Mouse (Mus musculus) ovary, postnatal 14 days (tissue): ENCODE data around the gene Ankrd35.
"Not testable (repeated sequence)": the region's sequence is repeated elsewhere in the genome, so short reads cannot be mapped to it uniquely, and the experiment has no call there.

Source experiments
- DNase-seq: peaks from one replicate; pipeline ENCODE4 v3.0.0; 2022; ENCODE audit warnings: low spot score

The Ankrd35 gene

DNA sequence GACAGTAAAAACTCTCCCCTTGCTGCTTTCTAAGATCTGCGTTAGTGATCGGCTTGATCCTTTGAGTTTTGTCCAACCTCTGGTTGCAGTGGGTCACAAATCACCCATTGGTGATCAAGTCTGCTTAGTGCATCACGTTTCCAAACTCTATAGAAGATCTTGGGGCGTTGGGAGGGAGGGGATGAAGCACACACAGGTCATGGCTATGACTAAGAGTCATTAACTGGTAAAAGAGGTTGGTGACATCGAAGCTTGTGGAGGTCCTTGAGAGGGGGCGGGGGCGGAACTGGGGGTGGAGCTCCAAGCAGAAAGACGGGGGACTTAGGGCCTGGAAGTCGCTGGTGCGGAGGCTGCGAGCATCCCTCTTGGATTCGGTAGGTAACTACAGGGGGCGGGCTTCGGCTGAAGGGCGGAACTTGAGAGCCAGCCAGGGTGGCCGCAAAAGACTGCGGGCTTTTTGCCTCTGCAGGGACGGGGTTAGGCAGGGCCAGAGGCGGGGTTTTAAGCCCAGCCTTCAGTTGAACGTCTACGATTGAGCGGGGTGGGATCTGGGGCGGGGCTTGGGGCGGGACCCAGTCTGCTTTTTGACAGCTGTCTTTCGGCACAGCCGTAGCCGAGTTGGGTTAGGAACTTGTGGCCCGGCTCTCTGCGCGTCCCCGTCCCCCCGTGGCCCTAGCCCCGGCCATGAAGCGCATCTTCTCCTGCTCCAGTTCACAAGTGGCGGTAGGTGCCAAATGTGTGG is at the start of gene Ankrd35:
TSS of gene Ankrd35 (plus strand) at position 405 of the 742 bp plus-strand sequence.
- DNase-seq, result peak; percentile 72

DNA sequence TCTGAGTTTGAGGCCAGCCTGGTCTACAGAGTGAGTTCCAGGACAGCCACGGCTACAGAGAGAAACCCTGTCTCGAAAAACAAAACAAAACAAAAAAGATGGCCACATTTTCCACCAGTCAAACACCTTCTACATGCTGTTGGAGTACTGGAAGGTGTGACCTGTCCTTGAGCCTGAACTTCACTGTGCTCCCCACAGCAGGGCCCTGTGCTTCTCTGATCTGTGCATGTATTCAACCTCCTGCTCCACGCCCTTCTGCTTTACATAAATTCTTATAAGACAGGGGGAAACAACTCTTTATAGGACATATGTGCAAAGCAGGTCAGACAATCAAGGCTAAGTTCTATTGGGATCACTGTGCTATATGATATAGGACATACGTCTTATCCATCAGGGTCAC is 46.7 kb upstream of the Ankrd35 start:
- DNase-seq, result no peak

DNA sequence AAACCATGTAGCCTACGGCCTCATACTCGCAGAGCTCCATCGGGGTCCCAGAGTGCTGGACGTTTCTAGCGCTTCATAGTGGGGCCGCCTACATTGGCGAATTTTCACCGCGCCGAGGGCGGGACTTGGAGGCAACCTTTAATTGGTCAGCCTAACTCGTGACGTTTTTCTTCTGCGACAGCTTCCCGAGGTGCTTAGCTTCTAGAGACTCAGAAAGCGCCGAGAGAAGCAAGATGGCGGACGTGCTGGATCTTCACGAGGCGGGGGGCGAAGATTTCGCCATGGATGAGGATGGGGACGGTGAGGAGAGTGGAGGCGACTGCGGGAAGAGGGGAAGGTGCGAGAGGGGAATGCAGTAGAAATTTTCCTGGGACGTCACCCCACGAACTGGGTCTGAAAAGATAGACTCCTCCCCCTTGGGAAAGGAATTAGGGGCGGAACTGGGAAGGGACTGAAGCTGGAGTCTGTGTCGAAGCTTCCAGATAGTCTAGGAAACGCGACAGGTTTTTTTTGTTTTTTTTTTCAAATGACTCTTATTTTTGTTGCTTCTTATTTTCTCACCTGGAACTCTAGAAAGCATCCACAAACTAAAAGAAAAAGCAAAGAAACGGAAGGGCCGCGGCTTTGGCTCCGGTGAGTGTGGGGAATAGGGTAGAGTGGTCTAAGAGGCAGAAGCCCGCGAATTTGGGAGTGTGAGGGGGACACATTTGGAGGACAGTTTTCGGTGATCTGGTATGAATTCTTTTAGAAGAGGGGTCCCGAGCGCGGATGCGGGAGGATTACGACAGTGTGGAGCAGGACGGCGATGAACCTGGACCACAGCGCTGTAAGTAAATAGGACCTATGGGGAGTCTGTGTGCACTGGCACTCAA is 40.0 kb upstream of the Ankrd35 start, which contains the start of gene Rbm8a:
TSS of gene Rbm8a (plus strand) at position 205 of the 872 bp plus-strand sequence.
- peak; percentile 97 for DNase-seq

DNA sequence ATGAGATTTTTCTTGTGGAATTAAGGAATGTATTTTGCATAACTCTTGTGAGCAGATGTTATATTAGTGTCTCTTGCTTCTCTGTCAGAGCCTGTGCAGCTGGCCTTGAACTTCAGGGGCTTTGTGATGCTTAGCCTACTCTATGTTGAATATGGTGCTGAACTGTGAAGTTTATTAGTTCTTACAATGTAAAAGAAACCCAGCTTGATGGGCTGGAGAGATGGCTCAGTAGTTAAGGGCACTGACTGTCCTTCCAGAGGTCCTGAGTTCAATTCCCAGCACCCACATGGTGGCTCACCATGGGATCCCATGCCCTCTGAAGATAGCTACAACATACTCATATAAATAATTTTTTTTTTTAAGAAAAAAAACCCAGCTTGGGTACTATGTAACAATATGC is 37.9 kb upstream of the Ankrd35 start:
- no peak for DNase-seq

DNA sequence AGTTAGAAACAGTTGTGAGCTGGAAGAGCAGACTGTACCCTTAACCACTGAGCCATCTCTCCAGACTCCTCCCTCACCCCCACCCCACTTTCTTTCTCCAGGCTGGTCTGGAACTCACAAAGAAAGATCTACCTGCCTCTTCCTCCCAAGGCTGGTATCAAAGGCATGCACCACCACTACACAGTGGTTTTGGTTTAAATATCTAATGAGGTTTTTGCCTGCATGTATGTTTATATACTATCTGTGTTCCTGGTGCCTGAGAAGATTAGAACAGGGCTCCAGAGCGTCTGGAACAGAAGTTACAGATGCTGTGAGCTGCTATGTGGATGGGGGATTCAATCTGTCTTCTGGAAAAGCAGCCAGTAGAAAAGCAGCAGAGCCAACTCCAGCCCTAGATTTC is 35.9 kb upstream of the Ankrd35 start:
- DNase-seq, result no peak

DNA sequence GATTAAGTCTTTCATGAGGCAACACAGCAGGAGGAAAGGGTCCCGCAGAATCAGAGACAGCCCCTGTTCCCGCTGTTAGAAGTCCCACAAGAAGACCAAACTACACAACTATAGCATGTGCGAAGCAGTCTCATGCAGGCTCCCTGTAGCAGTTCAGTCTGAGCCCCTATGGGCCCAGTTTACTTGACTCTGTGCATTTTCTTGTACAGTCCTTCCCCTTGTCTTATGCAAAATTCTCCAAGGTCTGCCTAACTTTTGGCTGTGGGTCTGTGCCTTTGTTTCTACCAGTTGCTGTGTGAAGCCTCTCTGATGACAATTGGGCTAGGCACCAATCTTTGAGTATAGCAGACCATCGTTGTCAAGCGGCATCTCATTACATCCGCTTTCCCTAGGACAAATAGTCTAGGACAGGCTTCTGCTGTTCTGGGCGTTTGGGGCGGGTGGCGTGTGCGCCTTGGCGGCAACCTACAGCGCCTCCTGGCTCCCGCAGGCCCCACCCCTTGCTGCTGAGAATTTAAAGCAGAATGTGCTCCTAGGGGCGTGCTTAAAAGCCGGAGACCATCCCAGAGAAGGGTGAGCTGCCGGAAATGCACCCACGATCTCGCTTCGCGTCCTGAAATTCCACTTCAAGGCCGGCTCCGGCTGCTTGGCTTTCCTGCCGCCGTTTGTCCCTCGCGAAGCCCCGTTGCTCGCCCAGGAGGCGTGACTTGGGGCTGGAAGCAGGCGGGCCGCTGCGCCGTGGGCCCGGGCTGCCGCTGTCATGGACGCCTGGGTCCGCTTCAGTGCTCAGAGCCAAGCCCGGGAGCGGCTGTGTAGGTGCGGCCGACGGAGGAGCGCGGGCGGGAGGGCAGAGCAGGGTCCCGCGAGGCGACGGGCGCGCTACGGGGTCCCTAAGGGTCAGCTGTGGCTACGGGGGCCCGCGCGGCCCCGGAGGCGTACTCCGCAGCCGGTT is 34.7 kb upstream of the Ankrd35 start, which contains the start of the genes Pex11b and Gm42957:
TSS of gene Pex11b (plus strand) at position 449 of the 952 bp plus-strand sequence.
TSS of gene Gm42957 (plus strand) at position 547 of the 952 bp plus-strand sequence.
- DNase-seq, result peak; percentile 83

DNA sequence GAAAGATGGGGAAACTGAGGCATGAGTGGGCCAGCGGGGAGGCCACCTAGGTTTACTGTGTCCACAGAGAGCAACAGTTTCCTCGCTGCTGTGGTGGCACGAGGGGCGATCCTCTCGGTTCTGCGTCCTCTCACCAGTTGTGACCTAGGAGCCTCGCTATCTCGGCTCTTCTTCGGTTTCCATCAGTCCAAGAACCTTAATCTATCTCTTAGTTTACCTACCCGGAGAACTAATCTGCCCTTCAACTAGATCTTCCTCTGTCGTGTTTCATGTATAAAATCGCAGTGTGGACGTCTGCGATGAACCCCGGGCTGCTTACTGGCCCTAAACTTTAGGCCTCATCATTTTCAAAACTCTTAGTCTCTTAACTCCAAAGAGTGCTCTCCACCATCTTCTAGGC is 34.0 kb upstream of the Ankrd35 start:
- no peak for DNase-seq

DNA sequence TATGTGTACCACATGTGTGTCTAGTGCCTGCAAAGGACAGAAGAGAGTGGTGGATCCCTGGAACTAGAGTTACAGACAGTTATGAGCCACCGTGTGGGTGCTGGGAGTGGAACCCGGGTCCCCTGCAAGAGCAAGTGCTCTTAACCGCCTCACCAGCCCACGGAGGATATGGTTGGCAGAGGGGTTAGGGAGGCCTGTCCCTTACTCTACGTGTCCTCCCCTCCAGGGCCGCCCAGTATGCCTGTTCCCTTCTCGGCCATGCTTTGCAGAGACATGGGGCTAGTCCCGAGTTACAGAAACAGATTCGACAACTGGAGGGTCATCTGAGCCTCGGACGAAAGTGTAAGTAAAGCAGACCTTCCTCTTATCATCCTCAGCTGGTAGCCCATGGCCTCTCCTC is 33.5 kb upstream of the Ankrd35 start:
- DNase-seq, result no peak

DNA sequence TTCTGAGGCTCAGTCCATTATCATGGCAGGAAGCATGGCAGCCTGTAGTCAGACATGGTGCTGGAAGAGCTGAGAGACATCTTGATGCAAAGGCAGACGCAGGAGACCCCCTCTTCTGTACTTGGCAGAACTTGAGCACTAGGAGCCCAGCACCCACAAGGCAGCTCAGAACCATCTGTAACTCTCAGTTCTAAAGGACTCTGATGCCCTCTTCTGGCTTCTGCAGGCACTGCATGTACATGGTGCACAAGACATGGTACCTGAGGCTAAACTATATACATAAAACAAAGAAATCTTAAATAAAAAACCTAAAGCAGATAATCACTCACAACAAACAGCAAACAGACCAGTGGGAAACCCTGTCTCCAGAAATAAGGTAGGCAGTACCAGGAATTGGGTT is 30.7 kb upstream of the Ankrd35 start:
- peak; percentile 50 for DNase-seq

DNA sequence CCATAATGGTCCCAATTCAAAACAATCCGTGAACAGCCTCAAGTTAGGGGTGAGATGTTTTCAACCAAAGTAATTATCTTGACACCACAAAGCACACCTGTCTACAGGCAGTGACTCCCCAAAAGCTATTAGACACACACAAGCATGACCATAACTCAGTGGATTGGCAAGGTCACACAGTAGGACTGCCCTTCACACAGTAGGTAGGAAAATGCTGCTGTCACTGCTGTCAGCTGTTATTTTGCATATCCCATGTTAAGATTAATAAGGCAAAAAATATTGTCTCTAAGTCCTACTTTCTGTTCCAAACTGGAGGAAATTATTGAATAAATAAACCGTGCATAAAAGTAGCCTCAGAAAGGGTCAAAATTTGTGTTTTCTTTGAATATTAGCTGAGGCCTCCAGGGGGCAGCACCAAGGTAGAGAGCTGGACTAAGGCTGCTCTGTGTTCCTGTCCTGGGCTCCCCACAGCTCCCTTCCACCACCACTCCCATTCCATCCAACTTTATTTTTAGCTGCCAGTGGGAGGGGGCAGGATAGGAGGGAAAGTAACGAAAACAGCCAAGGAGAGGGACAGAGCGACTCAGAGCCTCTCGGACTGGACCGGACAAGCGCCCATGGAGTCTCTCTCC is 24.8 kb upstream of the Ankrd35 start, which contains the start of gene Itga10:
TSS of gene Itga10 (plus strand) at position 567 of the 632 bp plus-strand sequence.
- DNase-seq, result no peak

DNA sequence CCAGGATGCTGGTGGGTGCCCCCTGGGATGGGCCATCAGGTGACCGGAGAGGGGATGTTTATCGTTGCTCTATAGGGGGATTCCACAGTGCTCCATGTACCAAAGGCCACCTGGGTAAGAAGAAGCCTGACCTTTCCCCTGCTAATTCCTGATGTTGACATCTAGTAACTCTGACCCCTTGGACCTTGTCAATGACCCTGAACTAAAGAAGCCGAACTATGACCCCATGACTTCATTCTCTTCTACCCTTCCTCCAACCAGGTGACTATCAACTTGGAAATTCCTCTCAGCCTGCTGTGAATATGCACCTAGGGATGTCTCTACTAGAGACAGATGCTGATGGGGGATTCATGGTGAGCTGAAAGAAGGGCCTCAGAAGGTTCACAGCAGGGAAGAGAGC is 22.6 kb upstream of the Ankrd35 start:
- DNase-seq, result no peak

DNA sequence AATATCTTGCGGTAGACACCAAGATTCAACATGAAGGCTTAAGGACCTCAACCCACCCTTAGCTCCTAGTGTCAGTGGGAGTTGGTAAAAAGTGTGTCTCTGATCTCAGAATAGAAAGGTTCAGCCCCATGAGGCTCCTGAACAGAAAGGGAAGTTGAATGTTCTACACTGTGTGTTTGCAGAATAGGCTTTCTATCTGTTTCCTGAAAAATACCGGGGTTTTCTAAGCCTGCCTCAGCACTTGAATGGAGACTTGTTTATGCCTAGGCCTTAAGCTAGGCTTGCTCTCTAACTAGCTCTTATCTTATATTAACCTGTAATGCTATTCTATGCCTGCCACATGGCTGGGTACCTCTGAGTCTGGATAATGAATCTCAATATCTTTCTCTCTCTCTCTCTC is 9.0 kb upstream of the Ankrd35 start:
- no peak for DNase-seq

DNA sequence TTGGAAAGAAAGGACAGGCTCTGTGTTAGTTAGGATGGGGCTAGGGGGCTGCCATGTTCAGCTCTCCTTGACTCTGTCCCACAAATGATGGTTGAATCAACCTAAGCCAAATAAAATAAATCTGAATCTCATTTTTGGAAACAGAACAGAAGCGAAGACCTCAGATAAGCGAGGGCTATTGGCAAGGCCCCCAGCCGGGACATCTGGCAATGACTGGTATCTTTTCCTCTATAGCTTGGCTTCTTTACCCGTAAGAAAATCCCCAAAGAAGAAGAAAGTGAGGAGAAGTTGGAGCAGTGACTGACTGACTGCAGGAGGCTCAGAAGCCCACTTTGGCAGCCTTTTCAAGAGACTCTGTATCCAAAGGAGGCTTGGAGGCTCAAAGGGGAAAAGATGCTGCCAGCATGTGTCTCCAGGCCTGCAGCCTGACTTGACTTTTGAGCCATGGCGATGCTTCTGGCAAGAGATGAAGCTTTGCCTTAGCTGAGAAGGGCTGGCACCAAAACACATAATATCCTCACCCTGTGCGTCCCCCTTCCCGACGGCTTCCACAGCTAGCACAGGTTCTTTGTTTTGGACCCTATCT is 7.1 kb upstream of the Ankrd35 start:
- no peak for DNase-seq

DNA sequence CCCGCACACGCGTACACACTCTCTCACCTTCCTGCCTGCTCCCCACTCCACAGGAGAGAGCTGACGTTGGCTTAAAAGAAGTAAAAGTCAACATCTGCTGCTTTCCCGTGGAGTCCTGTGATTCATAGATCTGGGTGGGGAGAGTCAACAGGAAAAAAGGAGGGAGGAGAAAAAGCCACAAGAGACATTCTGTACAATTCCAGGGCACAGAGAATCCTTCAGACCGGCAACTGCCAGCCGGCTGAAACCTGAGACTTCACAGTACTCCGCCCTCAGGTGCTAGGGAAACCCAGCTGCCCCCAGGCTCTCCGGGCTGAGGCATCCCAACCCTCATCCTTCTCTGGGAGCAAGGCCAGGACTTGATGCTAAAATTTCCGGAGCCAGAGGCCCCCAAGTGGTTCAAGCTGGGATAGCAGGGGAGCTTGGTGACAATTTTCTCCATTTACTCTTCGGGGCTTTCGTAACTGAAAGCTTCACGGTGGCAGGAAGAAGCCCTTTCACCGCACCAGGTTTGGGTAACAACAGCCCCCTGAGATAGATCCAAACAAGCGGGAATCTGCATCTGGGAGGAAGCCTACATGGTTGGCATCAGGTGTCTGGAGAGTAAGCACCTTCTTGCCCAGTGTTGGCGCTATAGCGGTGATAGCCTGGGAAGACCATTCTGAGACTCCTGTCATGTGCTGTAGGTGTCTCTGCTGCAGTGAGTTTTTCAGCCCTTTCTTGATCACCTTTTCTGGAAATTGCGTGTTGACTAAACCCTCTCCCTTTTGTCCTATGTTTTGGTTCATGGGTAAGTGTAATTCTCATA is 6.3 kb upstream of the Ankrd35 start:
- DNase-seq, result peak; percentile 80

DNA sequence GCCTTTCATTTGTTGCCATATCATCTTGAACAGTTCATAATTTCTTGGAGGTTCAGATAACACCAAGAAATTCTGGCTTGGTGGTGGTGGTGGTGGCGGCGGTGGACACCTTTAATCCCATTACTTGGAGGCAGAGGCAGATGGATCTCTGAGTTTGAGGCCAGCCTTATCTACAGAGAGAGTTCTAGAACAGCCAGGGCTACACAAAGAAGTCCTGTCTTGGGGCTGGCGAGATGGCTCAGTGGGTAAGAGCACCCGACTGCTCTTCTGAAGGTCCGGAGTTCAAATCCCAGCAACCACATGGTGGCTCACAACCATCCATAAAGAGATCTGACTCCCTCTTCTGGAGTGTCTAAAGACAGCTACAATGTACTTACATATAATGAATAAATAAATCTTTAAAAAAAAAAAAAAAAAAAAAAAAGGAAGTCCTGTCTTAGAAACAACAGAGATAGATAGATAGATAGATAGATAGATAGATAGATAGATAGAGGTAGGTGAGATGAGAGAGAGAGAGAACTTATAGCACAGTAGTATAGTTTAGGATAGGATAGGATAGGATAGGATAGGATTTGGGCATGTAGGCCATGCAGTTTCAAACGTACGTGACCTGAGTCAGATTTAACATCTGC is 4.1 kb upstream of the Ankrd35 start:
- DNase-seq, result not testable (repeated sequence)

DNA sequence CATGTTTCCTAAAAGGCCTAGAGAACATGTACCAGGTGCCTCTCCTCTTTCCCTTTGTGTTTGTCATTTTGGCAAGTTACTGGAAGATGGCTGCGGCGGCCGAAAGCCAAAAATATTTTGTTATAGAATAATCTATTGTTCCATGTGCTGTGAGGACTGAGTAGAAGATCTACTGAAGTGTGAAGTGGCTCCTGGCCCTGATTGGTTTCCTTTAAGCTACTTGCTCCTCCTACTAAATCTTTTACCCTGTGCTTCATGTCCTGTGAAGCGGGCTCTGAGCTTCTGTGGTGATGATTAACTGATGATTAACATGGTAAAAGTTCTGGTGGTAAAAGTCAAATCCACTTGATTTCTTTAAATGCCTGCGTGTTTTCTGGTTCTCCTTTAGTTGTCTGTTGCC is 3.0 kb upstream of the Ankrd35 start:
- no peak for DNase-seq

DNA sequence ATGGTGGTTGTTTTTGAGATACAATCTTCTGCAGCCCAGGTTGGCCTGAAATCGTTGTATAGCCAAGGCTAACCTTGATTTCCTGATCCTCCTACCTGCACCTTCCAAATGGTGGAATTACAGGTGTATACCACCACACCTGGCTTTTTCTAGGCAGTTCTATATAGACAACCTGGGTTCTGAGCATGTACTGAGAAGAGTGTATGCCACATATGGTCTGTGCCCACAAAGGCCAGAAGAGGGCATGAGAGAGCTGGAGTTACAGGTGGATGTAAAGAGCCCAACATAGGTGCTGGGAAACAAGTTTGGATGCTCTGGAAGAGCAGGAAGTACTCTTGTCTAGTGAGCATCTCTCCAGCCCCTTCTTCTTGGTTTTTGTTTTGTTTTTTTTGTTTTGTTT is 2.6 kb upstream of the Ankrd35 start:
- DNase-seq, result no peak

DNA sequence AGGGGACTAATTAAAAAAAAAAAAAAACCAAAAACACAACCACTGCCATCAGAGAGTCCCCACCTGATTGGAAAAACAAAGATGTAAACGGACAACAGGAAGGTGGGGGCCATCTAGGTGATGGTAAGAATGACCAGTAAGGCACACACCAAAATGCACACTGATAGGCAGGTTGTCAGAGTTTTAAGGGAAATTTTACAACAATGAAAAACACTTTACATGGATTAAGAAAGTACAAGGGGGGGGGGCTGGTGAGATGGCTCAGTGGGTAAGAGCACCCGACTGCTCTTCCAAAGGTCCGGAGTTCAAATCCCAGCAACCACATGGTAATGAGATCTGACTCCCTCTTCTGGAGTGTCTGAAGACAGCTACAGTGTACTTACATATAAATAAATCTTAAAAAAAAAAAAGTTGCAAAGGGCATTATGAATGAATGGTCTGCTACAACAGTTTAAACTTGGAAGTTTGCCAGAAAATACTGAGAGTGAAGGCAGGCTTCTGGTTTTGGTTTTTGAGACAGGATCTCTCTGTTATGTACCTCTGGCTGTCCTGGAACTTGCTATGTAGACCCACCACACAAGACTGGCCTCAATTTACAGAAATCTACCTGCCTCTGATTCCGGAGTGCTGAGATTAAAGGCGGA is 1.4 kb upstream of the Ankrd35 start:
- DNase-seq, result no peak

DNA sequence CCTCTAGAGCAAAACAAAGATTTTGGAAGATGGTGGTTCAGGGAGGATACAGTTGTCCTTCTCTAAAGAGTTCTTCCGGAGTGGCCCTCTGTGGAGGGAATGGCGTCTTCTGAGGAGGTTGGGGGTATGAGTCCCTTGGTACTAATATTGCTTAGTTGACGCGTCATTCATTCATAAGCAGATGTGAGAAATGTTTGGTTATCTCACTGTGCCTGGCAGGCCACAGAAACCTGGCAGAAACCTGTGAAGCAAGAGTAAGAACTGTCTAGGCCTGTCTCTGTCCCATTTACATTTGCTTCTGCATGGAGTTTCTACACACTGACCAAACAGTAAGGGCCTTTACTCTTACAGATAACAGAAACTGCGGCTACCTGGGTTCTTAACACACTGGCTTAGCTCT is 1.6 kb downstream of the Ankrd35 start:
- no peak for DNase-seq
